Mouse (Mus musculus): Measurements from ENCODE around the gene Ush2a. TPM values are rescaled to one million over a fixed set of nuclear protein-coding genes. Genes with fewer than 3 reads are reported as not detected.

The Ush2a gene
- total and polyA plus RNA-seq, 3 experiments: under 0.01 to 0.04 TPM; not detected in 1

- Histone ChIP-seq H3K36me3 (ENCODE audit: control insufficient read depth in 1 of 2, insufficient read depth in 2 of 2, low read length in 2 of 2) (no peaks in the 10 kb centered on the region), H3K9me3 (replicated peaks; ENCODE audit: insufficient read depth, low read length) (no peaks in the 10 kb centered on the region), H3K4me1 (ENCODE audit: control insufficient read depth in 1 of 2, insufficient read depth in 2 of 2, low read length in 2 of 2) (no peaks in the 10 kb centered on the region), H3K4me3 (ENCODE audit: control insufficient read depth in 1 of 2, insufficient read depth in 1 of 2, low read depth in 2 of 2, low read length in 2 of 2) (no peak overlapping the region), H3K27me3 (ENCODE audit: control insufficient read depth in 1 of 2, insufficient read depth in 2 of 2, low read length in 2 of 2) (no peaks in the 10 kb centered on the region; a peak in 2 of 4 replicates), H3K79me2 (ENCODE audit: control insufficient read depth, insufficient read depth, low read length, poor library complexity) (no peaks in the 10 kb centered on the region), H3K9ac (ENCODE audit: control insufficient read depth, low read depth, low read length, poor library complexity, severe bottlenecking) (no peak overlapping the region), H3K27ac (ENCODE audit: control insufficient read depth, low read depth, low read length) (no peak overlapping the region)
- TF ChIP-seq ZMIZ1 (IDR thresholded peaks at IDR 0.05; ENCODE audit: low read depth, low read length) (no peak), POLR2AphosphoS2 (IDR thresholded peaks at IDR 0.05; ENCODE audit: low read length) (no peak)
- no peak for DNase-seq (ENCODE audit: low read depth, low spot score)
These were observed 146.0 kb downstream of the Ush2a start for GRCm38 (mm10) chr1:188407613-188408386.

DNA sequence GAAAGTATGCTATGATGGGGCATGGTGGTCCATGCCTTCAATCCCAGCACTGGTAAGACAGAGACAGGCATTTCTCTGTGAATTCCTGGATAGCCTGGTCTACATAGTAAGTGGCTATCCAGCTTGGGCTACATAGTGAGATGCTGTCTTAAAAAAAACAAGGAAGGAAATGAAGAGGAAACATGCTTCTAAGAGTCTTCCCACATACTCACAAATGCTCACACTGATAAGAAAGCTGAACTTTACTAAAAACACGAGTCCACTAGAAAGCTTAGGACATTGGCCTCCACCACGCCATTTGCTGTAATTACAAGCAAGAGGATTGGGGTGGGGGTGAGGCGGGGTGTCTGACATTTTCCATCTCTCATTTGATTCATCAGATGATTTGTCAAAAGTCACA, 148.7 kb downstream of the Ush2a start:
- TF ChIP-seq TAL1 (IDR thresholded peaks at IDR 0.05; ENCODE audit: low read length): no peak
- Histone ChIP-seq H3K79me2 (ENCODE audit: control insufficient read depth, insufficient read depth, low read length, poor library complexity) (no peaks in the 10 kb centered on the region), H3K9me3 (replicated peaks; ENCODE audit: insufficient read depth, low read length) (no peaks in the 10 kb centered on the region), H3K27me3 (ENCODE audit: control insufficient read depth in 1 of 2, insufficient read depth in 2 of 2, low read length in 2 of 2) (no peaks in the 10 kb centered on the region; a peak in 1 of 4 replicates), H3K9ac (ENCODE audit: control insufficient read depth, low read depth, low read length, poor library complexity, severe bottlenecking) (no peak overlapping the region), H3K27ac (ENCODE audit: control insufficient read depth, low read depth, low read length) (no peak overlapping the region), H3K36me3 (ENCODE audit: control insufficient read depth in 1 of 2, insufficient read depth in 2 of 2, low read length in 2 of 2) (no peaks in the 10 kb centered on the region), H3K4me3 (ENCODE audit: control insufficient read depth in 1 of 2, insufficient read depth in 1 of 2, low read depth in 2 of 2, low read length in 2 of 2) (no peak overlapping the region), H3K4me1 (ENCODE audit: control insufficient read depth in 1 of 2, insufficient read depth in 2 of 2, low read length in 2 of 2) (no peaks in the 10 kb centered on the region)
- no peak for DNase-seq (ENCODE audit: low read depth, low spot score)

- Histone ChIP-seq H3K36me3 (ENCODE audit: control insufficient read depth in 1 of 2, insufficient read depth in 2 of 2, low read length in 2 of 2) (no peaks in the 10 kb centered on the region), H3K9ac (ENCODE audit: control insufficient read depth, low read depth, low read length, poor library complexity, severe bottlenecking) (no peak overlapping the region), H3K4me3 (ENCODE audit: control insufficient read depth in 1 of 2, insufficient read depth in 1 of 2, low read depth in 2 of 2, low read length in 2 of 2) (no peak overlapping the region), H3K27me3 (ENCODE audit: control insufficient read depth in 1 of 2, insufficient read depth in 2 of 2, low read length in 2 of 2) (no peaks in the 10 kb centered on the region; a peak in 1 of 4 replicates), H3K27ac (ENCODE audit: control insufficient read depth, low read depth, low read length) (no peak overlapping the region), H3K4me1 (ENCODE audit: control insufficient read depth in 1 of 2, insufficient read depth in 2 of 2, low read length in 2 of 2) (no peaks in the 10 kb centered on the region), H3K79me2 (ENCODE audit: control insufficient read depth, insufficient read depth, low read length, poor library complexity) (no peaks in the 10 kb centered on the region), H3K9me3 (replicated peaks; ENCODE audit: insufficient read depth, low read length) (no peaks in the 10 kb centered on the region)
- TF ChIP-seq E2F4 (IDR thresholded peaks at IDR 0.05; ENCODE audit: borderline replicate concordance, low read depth, low read length) (no peak), MYB (IDR thresholded peaks at IDR 0.05; ENCODE audit: low read depth, low read length) (no peak), CHD2 (IDR thresholded peaks at IDR 0.05; ENCODE audit: low read length) (no peak), ELF1 (IDR thresholded peaks at IDR 0.05; ENCODE audit: low read depth, low read length) (no peak), CTCF (IDR thresholded peaks at IDR 0.05 in 2 of 3, conservative IDR thresholded peaks at IDR 0.05 in 1 of 3; ENCODE audit: control insufficient read depth in 1 of 3, insufficient read depth in 1 of 3, low read depth in 2 of 3, low read length in 3 of 3, poor library complexity in 1 of 3, severe bottlenecking in 1 of 3) (no peak), ZKSCAN1 (IDR thresholded peaks at IDR 0.05; ENCODE audit: low read depth, low read length) (no peak), TCF12 (IDR thresholded peaks at IDR 0.05; ENCODE audit: low read depth, low read length) (no peak)
- no peak for DNase-seq (ENCODE audit: low read depth, low spot score)
These were observed 158.7 kb downstream of the Ush2a start for GRCm38 (mm10) chr1:188420543-188420942.

All from MEL (cell line).